In genomic region chr5:81021006-81021320, GRCm38 (mm10) we compare ENCODE assay signal across 10 mouse cellular contexts. TPM values are rescaled to one million over a fixed set of nuclear protein-coding genes. Genes with fewer than 3 reads are reported as not detected.
DNase-seq lines count a peak whose midpoint lies in the region; ATAC-seq and TF ChIP-seq lines count a peak whose summit lies in the region.
"Had no signal": no experiment of that assay in that cellular context is flagged by ENCODE, and none has a peak within 500 bp of the region (broad histone marks: within the 10 kb centered on the region; RNA-seq: fewer than 3 reads in every experiment).

No protein-coding gene starts in this region.

- intact Hi-C loops in left cerebral cortex, adult 2 months (cut with DNase I) = loop anchor here (2.0 to 10.0 kb wide), 6 partner anchors 136 to 1326 kb away; no protein-coding TSS in a partner anchor
- intact Hi-C loops in left cerebral cortex, postnatal 36 days (cut with DNase I) = loop anchor here (5.0 to 10.0 kb wide), 6 partner anchors 61 to 1324 kb away; no protein-coding TSS in a partner anchor

- under 1% methylated on average over 6 of the region's 6 CpGs for WGBS in embryonic facial prominence, embryonic 15.5 days
- WGBS in limb, embryonic 10.5 days = under 1% methylated on average over 6 of the region's 6 CpGs
- 0% methylated on average over 6 of the region's 6 CpGs for WGBS in neural tube, embryonic 13.5 days

- H3K27ac ChIP-seq in left cerebral cortex, adult 2 months = peak overlapping the region; percentile 96
- H3K27ac ChIP-seq in embryonic facial prominence, embryonic 15.5 days (replicated peaks) = peak overlapping the region; percentile 91
- H3K27ac ChIP-seq in limb, embryonic 10.5 days = peak overlapping the region; percentile 98
- peak overlapping the region; percentile 99 for H3K27ac ChIP-seq in neural tube, embryonic 13.5 days (replicated peaks)

- H3K36me3 ChIP-seq in embryonic facial prominence, embryonic 15.5 days = no peaks in the 10 kb centered on the region
- H3K36me3 ChIP-seq in limb, embryonic 10.5 days = no peaks in the 10 kb centered on the region
- no peaks in the 10 kb centered on the region for H3K36me3 ChIP-seq in neural tube, embryonic 13.5 days

- no peak for DNase-seq in left cerebral cortex, adult 2 months (ENCODE audit: extremely low spot score in 1 of 2, low spot score in 2 of 2)
- DNase-seq in left cerebral cortex, postnatal 36 days (ENCODE audit: low spot score in 2 of 2) = no peak
- no peak for DNase-seq in limb, embryonic 10.5 days (ENCODE audit: low spot score)
- DNase-seq in adrenal gland, adult (ENCODE audit: inconsistent age in 2 of 2, low spot score in 1 of 2) = no peak
- DNase-seq in right cerebral cortex, postnatal 25 days = no peak

- no peak for TF ChIP-seq CTCF in left cerebral cortex, adult 2 months (IDR thresholded peaks at IDR 0.05)

- peak overlapping the region; percentile 81 for H3K4me3 ChIP-seq in left cerebral cortex, adult 2 months
- peak overlapping the region; percentile 74 for H3K4me3 ChIP-seq in embryonic facial prominence, embryonic 15.5 days (replicated peaks)
- H3K4me3 ChIP-seq in limb, embryonic 10.5 days = peak overlapping the region; percentile 88
- peak overlapping the region; percentile 86 for H3K4me3 ChIP-seq in neural tube, embryonic 13.5 days

- H3K4me2 ChIP-seq in embryonic facial prominence, embryonic 15.5 days (replicated peaks) = peak overlapping the region; percentile 96
- H3K4me2 ChIP-seq in neural tube, embryonic 13.5 days = peak overlapping the region; percentile 88

- peak overlapping the region; percentile 70 for H3K9ac ChIP-seq in embryonic facial prominence, embryonic 15.5 days
- peak overlapping the region; percentile 98 for H3K9ac ChIP-seq in neural tube, embryonic 13.5 days

- H3K27me3 ChIP-seq in embryonic facial prominence, embryonic 15.5 days = no peaks in the 10 kb centered on the region
- peaks cover 5% of the 10 kb centered on the region; the same call in 1 of the 2 replicates for H3K27me3 ChIP-seq in limb, embryonic 10.5 days (ENCODE audit: low read depth, poor library complexity, severe bottlenecking)
- no peaks in the 10 kb centered on the region for H3K27me3 ChIP-seq in neural tube, embryonic 13.5 days

- H3K4me1 ChIP-seq in embryonic facial prominence, embryonic 15.5 days = peaks cover 26% of the 10 kb centered on the region; the same call in 1 of the 2 replicates
- H3K4me1 ChIP-seq in limb, embryonic 10.5 days = peaks cover 34% of the 10 kb centered on the region
- peaks cover 32% of the 10 kb centered on the region for H3K4me1 ChIP-seq in neural tube, embryonic 13.5 days (replicated peaks)

- ATAC-seq in embryonic facial prominence, embryonic 15.5 days (ENCODE audit: insufficient number of reproducible peaks, low FRiP score, low TSS enrichment, low read depth) = no peak
- no peak for ATAC-seq in neural tube, embryonic 13.5 days (ENCODE audit: low read depth)
- ATAC-seq in erythroblast, adult 5-6 weeks (replicated peaks; ENCODE audit: low FRiP score, poor library complexity, severe bottlenecking) = no peak

- no peaks in the 10 kb centered on the region for H3K9me3 ChIP-seq in embryonic facial prominence, embryonic 15.5 days (replicated peaks)
- H3K9me3 ChIP-seq in limb, embryonic 10.5 days (replicated peaks) = no peaks in the 10 kb centered on the region
- H3K9me3 ChIP-seq in neural tube, embryonic 13.5 days = no peaks in the 10 kb centered on the region

RNA-seq across cellular contexts. Expression of gene Adgrl3, which starts 1.0 kb away (rescaled TPM):
- 100 to 1,000 TPM; 219 to 231 TPM for total RNA-seq in left cerebral cortex, adult 2 months (2021)
- total RNA-seq in left cerebral cortex, postnatal 36 days (2021) = 100 to 1,000 TPM; 224 to 242 TPM
- 26.4 TPM in 2 replicates for polyA plus RNA-seq in embryonic facial prominence, embryonic 15.5 days (2015; fragmentation: Nextera tagmentation; extraction: Ambion mirVana)
- 9.4 and 15.0 TPM in 2 replicates for polyA plus RNA-seq in limb, embryonic 10.5 days (2016; fragmentation: Nextera tagmentation; extraction: Ambion mirVana)
- 47.4 and 53.6 TPM in 2 replicates for polyA plus RNA-seq in neural tube, embryonic 13.5 days (2015; fragmentation: Nextera tagmentation; extraction: Ambion mirVana)
- total RNA-seq in erythroblast, adult 5-6 weeks (2015; ENCODE audit: low replicate concordance) = not detected in 2 replicates
- total RNA-seq in erythroblast, adult 5-6 weeks (2017; ENCODE audit: low replicate concordance) = 0.84 TPM in 1 of 2 replicates, not detected in the other
- total RNA-seq: megakaryocyte-erythroid progenitor cell, adult 5-6 weeks had no signal
- polyA plus RNA-seq: erythroblast, embryonic 14.5 days had no signal

Comparison
In these comparisons a context has a peak if more than half of its experiments do, and no peak if none do; other contexts are left out.
1. RNA of gene Adgrl3, which starts 1.0 kb away (total RNA-seq): 224 to 242 TPM in left cerebral cortex, postnatal 36 days and 219 to 231 TPM in left cerebral cortex, adult 2 months; 0.84 TPM in erythroblast, adult 5-6 weeks; every median in the first group is over 100 times any median in the second.
2. Peak in every context shown above with its lines, with median percentiles within 50 percentile points of each other: H3K27ac ChIP-seq and H3K4me3 ChIP-seq.